Mouse (Mus musculus): ENCODE measurements around the gene Astl. TPM values are rescaled to one million over a fixed set of nuclear protein-coding genes. Genes with fewer than 3 reads are reported as not detected.

Astl gene
- polyA plus RNA-seq, 2 experiments = not detected

DNA sequence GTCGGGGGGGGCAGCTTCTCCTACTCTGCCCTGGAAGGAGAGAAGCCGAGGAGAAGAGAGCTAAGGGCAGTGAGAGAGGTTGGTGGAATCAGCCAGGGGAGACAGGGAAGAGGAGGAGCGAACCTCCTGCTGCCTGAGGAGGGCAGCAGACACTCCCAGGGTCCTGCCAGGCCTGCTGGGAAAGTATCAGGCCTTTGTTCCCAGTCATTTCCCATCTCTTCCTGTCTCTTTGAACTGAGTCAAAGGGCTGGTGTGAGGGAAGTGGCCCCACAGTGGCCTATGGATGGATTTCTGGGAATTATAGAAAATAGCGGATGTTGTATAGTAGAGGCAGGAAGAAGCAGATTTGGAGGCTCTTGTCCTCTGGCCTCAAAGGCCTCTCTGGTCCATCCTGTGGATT is 24.6 kb upstream of the Astl start:
- H3K4me2 ChIP-seq (ENCODE audit: low read depth) = no peak overlapping the region
- WGBS (ENCODE audit: insufficient replicate concordance) = 44% methylated on average over 4 of the region's 4 CpGs
- TF ChIP-seq EP300 (IDR thresholded peaks at IDR 0.05; ENCODE audit: low read depth) = no peak
- peak; percentile 43 for TF ChIP-seq CTCF (IDR thresholded peaks at IDR 0.05; ENCODE audit: low read depth)
- H3K27me3 ChIP-seq (ENCODE audit: control insufficient read depth, insufficient read depth, low read length) = no peaks in the 10 kb centered on the region
- H3K4me1 ChIP-seq (replicated peaks; ENCODE audit: control insufficient read depth in 2 of 2, insufficient read depth in 2 of 2, low read length in 1 of 2) = no peaks in the 10 kb centered on the region
- no peak overlapping the region for H3K27ac ChIP-seq
- ATAC-seq (ENCODE audit: insufficient read depth) (peak; percentile 31; the same call in 1 of the 2 replicates), DNase-seq (ENCODE audit: low read depth in 3 of 3, low spot score in 3 of 3) (no peak)
- H3K4me3 ChIP-seq (ENCODE audit: insufficient read depth in 1 of 2, low read depth in 2 of 2, low read length in 2 of 2) = no peak overlapping the region
- no peaks in the 10 kb centered on the region for H3K36me3 ChIP-seq (replicated peaks; ENCODE audit: control insufficient read depth, insufficient read depth, low read depth)
- H3K9ac ChIP-seq (replicated peaks) = no peak overlapping the region
- H3K9me3 ChIP-seq (ENCODE audit: control insufficient read depth, low read length) = no peaks in the 10 kb centered on the region

DNA sequence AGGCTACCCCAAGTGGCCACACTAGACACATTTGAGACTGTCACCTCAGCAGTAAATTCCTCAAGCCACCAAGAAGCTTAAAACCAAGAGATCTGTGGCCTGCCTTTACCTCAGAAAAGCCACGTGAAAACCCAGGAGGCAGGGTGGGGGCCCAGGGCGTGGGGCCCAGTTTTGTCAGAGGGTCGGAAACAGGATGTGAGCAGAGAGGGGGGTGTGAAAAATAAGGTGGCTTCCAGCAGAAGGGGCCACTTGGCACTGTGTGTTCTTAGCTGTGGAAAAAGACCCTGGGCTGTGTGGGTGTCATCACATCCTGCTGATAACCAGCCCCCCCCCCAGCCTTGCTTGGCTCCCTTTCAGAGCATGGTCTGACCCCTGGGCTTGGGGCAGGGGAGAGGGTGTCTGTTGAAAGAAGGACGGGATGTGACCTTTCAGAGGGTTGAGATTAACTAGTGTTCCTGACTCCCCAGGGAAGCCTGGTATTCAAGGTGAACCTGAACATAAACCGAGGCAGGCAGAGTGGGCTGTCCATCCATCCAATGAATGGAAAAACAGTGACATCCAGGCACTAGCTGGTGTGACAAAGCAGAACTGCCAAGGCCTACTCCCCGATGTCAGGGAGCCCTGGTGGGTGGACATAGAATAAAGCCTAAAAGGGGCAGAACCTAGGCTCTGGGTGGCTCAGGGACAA is 23.8 kb upstream of the Astl start:
- ATAC-seq (ENCODE audit: insufficient read depth) (no peak), DNase-seq (ENCODE audit: low read depth in 3 of 3, low spot score in 3 of 3) (no peak)
- H3K4me3 ChIP-seq (ENCODE audit: insufficient read depth in 1 of 2, low read depth in 2 of 2, low read length in 2 of 2) = no peak overlapping the region
- no peak for TF ChIP-seq CTCF (IDR thresholded peaks at IDR 0.05; ENCODE audit: low read depth)
- no peak for TF ChIP-seq EP300 (IDR thresholded peaks at IDR 0.05; ENCODE audit: low read depth)
- H3K4me1 ChIP-seq (replicated peaks; ENCODE audit: control insufficient read depth in 2 of 2, insufficient read depth in 2 of 2, low read length in 1 of 2) = no peaks in the 10 kb centered on the region
- H3K27me3 ChIP-seq (ENCODE audit: control insufficient read depth, insufficient read depth, low read length) = no peaks in the 10 kb centered on the region
- no peak overlapping the region for H3K4me2 ChIP-seq (ENCODE audit: low read depth)
- H3K9ac ChIP-seq (replicated peaks) = no peak overlapping the region
- WGBS (ENCODE audit: insufficient replicate concordance) = 28% methylated on average over 6 of the region's 6 CpGs
- no peaks in the 10 kb centered on the region for H3K9me3 ChIP-seq (ENCODE audit: control insufficient read depth, low read length)
- no peaks in the 10 kb centered on the region for H3K36me3 ChIP-seq (replicated peaks; ENCODE audit: control insufficient read depth, insufficient read depth, low read depth)
- H3K27ac ChIP-seq = no peak overlapping the region

DNA sequence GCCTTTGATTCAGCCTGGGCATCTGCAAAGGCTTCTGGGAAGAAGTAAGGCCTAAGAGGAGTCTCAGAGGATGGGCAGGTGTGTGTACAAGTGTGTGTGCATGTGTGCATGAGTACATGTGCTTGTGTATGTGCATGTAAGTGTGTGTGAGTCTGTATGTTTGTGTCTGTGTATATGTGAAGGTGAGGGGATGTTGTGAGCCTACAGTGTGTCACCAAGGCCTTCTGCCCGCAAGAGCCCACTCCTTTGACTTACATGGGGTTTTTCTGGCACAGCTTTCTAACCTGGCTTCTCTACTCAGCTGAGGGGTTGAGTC is 23.3 kb upstream of the Astl start:
- WGBS (ENCODE audit: insufficient replicate concordance) = 68% methylated on average over 1 of the region's 1 CpGs
- H3K36me3 ChIP-seq (replicated peaks; ENCODE audit: control insufficient read depth, insufficient read depth, low read depth) = no peaks in the 10 kb centered on the region
- no peak for DNase-seq (ENCODE audit: low read depth in 3 of 3, low spot score in 3 of 3)
- no peak for ATAC-seq (ENCODE audit: insufficient read depth)
- H3K4me1 ChIP-seq (replicated peaks; ENCODE audit: control insufficient read depth in 2 of 2, insufficient read depth in 2 of 2, low read length in 1 of 2) = no peaks in the 10 kb centered on the region
- no peaks in the 10 kb centered on the region for H3K27me3 ChIP-seq (ENCODE audit: control insufficient read depth, insufficient read depth, low read length)
- H3K4me3 ChIP-seq (ENCODE audit: insufficient read depth in 1 of 2, low read depth in 2 of 2, low read length in 2 of 2) = no peak overlapping the region
- TF ChIP-seq CTCF (IDR thresholded peaks at IDR 0.05; ENCODE audit: low read depth) (no peak), EP300 (IDR thresholded peaks at IDR 0.05; ENCODE audit: low read depth) (no peak)
- no peak overlapping the region for H3K4me2 ChIP-seq (ENCODE audit: low read depth)
- H3K27ac ChIP-seq = no peak overlapping the region
- H3K9me3 ChIP-seq (ENCODE audit: control insufficient read depth, low read length) = no peaks in the 10 kb centered on the region
- H3K9ac ChIP-seq (replicated peaks) = no peak overlapping the region

DNA sequence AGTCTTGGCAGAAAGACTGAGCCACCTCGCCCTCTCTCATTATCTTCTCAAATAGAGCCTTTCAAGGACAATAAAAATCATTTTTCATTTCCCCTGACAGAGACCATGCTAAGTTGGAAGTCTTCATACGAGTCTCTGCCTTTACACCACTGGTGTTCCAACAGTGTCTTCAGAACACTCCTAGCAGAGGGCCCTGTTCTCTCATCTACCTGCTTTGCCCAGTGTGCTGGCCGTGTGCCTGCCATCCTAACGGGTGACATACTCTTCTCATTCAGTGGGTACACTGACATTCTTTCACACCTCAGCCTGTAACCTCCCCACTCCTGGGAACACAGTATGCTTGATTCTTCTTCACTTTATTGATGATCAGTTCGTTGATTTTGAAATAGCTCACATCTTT is 22.0 kb upstream of the Astl start:
- 59% methylated on average over 5 of the region's 5 CpGs for WGBS (ENCODE audit: insufficient replicate concordance)

DNA sequence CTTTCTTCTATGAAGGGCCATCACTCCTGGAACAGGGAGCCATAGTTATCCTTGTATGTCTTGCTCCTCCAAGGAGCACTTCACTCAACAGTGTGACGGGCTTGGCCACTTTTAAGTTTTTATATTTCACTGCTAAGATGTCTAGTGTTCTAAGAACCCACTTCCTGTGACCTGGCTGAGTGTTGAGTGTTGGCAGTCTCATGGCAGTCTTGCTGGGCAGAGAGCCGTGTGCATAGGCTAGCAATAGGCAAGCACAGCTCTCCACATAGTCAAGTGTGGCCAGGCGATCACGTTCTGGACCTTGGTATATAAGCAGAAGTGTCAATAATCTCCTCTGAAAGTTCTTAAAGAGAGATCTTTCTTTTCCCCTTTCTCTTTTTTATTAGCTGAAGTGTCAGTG is 20.3 kb upstream of the Astl start:
- Histone ChIP-seq H3K9me3 (ENCODE audit: control insufficient read depth, low read length) (no peaks in the 10 kb centered on the region), H3K36me3 (replicated peaks; ENCODE audit: control insufficient read depth, insufficient read depth, low read depth) (no peaks in the 10 kb centered on the region), H3K27me3 (ENCODE audit: control insufficient read depth, insufficient read depth, low read length) (no peaks in the 10 kb centered on the region), H3K9ac (replicated peaks) (no peak overlapping the region), H3K4me3 (ENCODE audit: insufficient read depth in 1 of 2, low read depth in 2 of 2, low read length in 2 of 2) (no peak overlapping the region), H3K4me1 (replicated peaks; ENCODE audit: control insufficient read depth in 2 of 2, insufficient read depth in 2 of 2, low read length in 1 of 2) (no peaks in the 10 kb centered on the region), H3K27ac (no peak overlapping the region), H3K4me2 (ENCODE audit: low read depth) (no peak overlapping the region)
- ATAC-seq (ENCODE audit: insufficient read depth) = no peak
- DNase-seq (ENCODE audit: low read depth in 3 of 3, low spot score in 3 of 3) = no peak
- WGBS (ENCODE audit: insufficient replicate concordance) = 60% methylated on average over 4 of the region's 4 CpGs
- no peak for TF ChIP-seq EP300 (IDR thresholded peaks at IDR 0.05; ENCODE audit: low read depth)
- no peak for TF ChIP-seq CTCF (IDR thresholded peaks at IDR 0.05; ENCODE audit: low read depth)

More for the DNA sequence above, 22.0 kb upstream of the Astl start:
- no peak overlapping the region for H3K27ac ChIP-seq
- H3K9me3 ChIP-seq (ENCODE audit: control insufficient read depth, low read length) = no peaks in the 10 kb centered on the region
- H3K4me1 ChIP-seq (replicated peaks; ENCODE audit: control insufficient read depth in 2 of 2, insufficient read depth in 2 of 2, low read length in 1 of 2) = no peaks in the 10 kb centered on the region
- no peak overlapping the region for H3K4me2 ChIP-seq (ENCODE audit: low read depth)
- DNase-seq (ENCODE audit: low read depth in 3 of 3, low spot score in 3 of 3) = no peak
- no peak overlapping the region for H3K9ac ChIP-seq (replicated peaks)
- H3K36me3 ChIP-seq (replicated peaks; ENCODE audit: control insufficient read depth, insufficient read depth, low read depth) = no peaks in the 10 kb centered on the region
- no peak for ATAC-seq (ENCODE audit: insufficient read depth)
- H3K4me3 ChIP-seq (ENCODE audit: insufficient read depth in 1 of 2, low read depth in 2 of 2, low read length in 2 of 2) = no peak overlapping the region
- H3K27me3 ChIP-seq (ENCODE audit: control insufficient read depth, insufficient read depth, low read length) = no peaks in the 10 kb centered on the region
- TF ChIP-seq EP300 (IDR thresholded peaks at IDR 0.05; ENCODE audit: low read depth) (no peak), CTCF (IDR thresholded peaks at IDR 0.05; ENCODE audit: low read depth) (no peak)
